Mouse (Mus musculus) adipocyte (in vitro differentiated cells): ENCODE measurements at regions not wholly inside any gene's neighbourhood (a gene's known extent, or its start where the extent isn't known, plus 50 kb on each side); places are given as distances from the start of the nearest gene placed in this dataset.

Experiments used
- DNase-seq: peaks from one replicate; pipeline ENCODE4 v3.0.0-alpha.2; 2016; ENCODE audit warnings: low spot score

GRCm38 (mm10) chr3:110460192-110460591 is 209.4 kb upstream of the Prmt6 start:
- peak; percentile 3 for DNase-seq

GRCm38 (mm10) chr3:110458900-110459299 is 208.1 kb upstream of the Prmt6 start:
- DNase-seq, result no peak

GRCm38 (mm10) chr3:110452470-110452869 is 201.7 kb upstream of the Prmt6 start:
- no peak for DNase-seq
